Mouse (Mus musculus) midbrain, embryonic 14.5 days (tissue): ENCODE measurements around the gene Stim2. TPM values are rescaled to one million over a fixed set of nuclear protein-coding genes. Genes with fewer than 3 reads are reported as not detected.

Experiments used
- ATAC-seq: fragments of 200-750 bp; cut with Nextera tagmentation; 2 replicates; pipeline ENCODE4 v1.8.0; 2017; ENCODE audit warnings: moderate number of reproducible peaks, moderate library complexity; ENCODE audit not compliant: low FRiP score, low TSS enrichment
- DNase-seq: peaks from one replicate; pipeline ENCODE4 v3.0.0-alpha.2; 2015
- H3K27ac ChIP-seq: fragments of 300-500 bp; sonication (generic); replicated peaks from 2 replicates; pipeline ENCODE4 v1.5.1; 2014; ENCODE audit warnings: mild to moderate bottlenecking, low read depth, low read length, moderate library complexity
- H3K27me3 ChIP-seq: fragments of 300-500 bp; sonication (generic); 2 replicates; pipeline ENCODE4 v1.6.1; 2014; ENCODE audit warnings: low read length, control low read depth, mixed read lengths; ENCODE audit not compliant: control insufficient read depth, insufficient read depth
- H3K36me3 ChIP-seq: fragments of 300-500 bp; sonication (generic); 2 replicates; pipeline ENCODE4 v1.6.1; 2014; ENCODE audit warnings: low read length, control low read depth; ENCODE audit not compliant: control insufficient read depth, insufficient read depth
- H3K4me1 ChIP-seq: fragments of 300-500 bp; sonication (generic); 2 replicates; pipeline ENCODE4 v1.6.1; 2014; ENCODE audit warnings: mild to moderate bottlenecking, antibody characterized with exemption, low read length, control low read depth; ENCODE audit not compliant: control insufficient read depth, insufficient read depth
- H3K4me2 ChIP-seq: fragments of 300-500 bp; sonication (generic); 2 replicates; pipeline ENCODE4 v1.6.1; 2014; ENCODE audit warnings: mild to moderate bottlenecking, low read length, moderate library complexity
- H3K4me3 ChIP-seq: fragments of 300-500 bp; sonication (generic); replicated peaks from 2 replicates; pipeline ENCODE4 v1.5.1; 2014; ENCODE audit warnings: low read depth, low read length
- H3K9ac ChIP-seq: fragments of 300-500 bp; sonication (generic); replicated peaks from 2 replicates; pipeline ENCODE4 v1.6.1; 2014; ENCODE audit warnings: mild to moderate bottlenecking, low read length, moderate library complexity
- H3K9me3 ChIP-seq: fragments of 300-500 bp; sonication (generic); 2 replicates; pipeline ENCODE4 v1.6.1; 2016; ENCODE audit warnings: low read length, control low read depth, mixed read lengths; ENCODE audit not compliant: control insufficient read depth
- WGBS: fragments of 180-500 bp; shearing (Covaris S2); extraction: QIAGEN DNeasy Blood & Tissue Kit; methylation state at CpG from one replicate; pipeline ENCODE4 v1.1.7; 2014; 5-methylcytosine and 5-hydroxymethylcytosine counted together
- polyA plus RNA-seq: library from polyadenylated mRNA; unstranded; fragments of >200 nt; fragmentation: Nextera tagmentation; extraction: Ambion mirVana; gene quantifications from 2 replicates; pipeline ENCODE4 v1.2.1, GENCODE M21; 2014

The Stim2 gene
- polyA plus RNA-seq, 1 experiment from 2014 or later, result 35.1 TPM

- 2% methylated on average over 6 of the region's 6 CpGs for WGBS
- Histone ChIP-seq H3K9ac (no peak overlapping the region), H3K4me1 (peaks cover 18% of the 10 kb centered on the region), H3K4me2 (peak overlapping the region; percentile 16; the same call in 1 of the 2 replicates), H3K4me3 (no peak overlapping the region), H3K27ac (0 out of 2 replicates have a peak overlapping the region, but pooled peaks have one; percentile 21), H3K9me3 (no peaks in the 10 kb centered on the region), H3K36me3 (no peaks in the 10 kb centered on the region), H3K27me3 (no peaks in the 10 kb centered on the region)
- no peak for ATAC-seq
- DNase-seq, result peak; percentile 61
Measured at GRCm38 (mm10) chr5:54159156-54159793, 161.0 kb downstream of the Stim2 start.

GRCm38 (mm10) chr5:54160561-54160960, 162.3 kb downstream of the Stim2 start:
- Histone ChIP-seq H3K36me3 (no peaks in the 10 kb centered on the region), H3K27me3 (no peaks in the 10 kb centered on the region), H3K4me3 (no peak overlapping the region), H3K27ac (no peak overlapping the region), H3K9ac (no peak overlapping the region), H3K4me1 (peaks cover 12% of the 10 kb centered on the region), H3K9me3 (no peaks in the 10 kb centered on the region), H3K4me2 (no peak overlapping the region)
- ATAC-seq (no peak), DNase-seq (no peak)
- 90% methylated on average over 4 of the region's 4 CpGs for WGBS

GRCm38 (mm10) chr5:54163890-54164289, 165.6 kb downstream of the Stim2 start:
- DNase-seq (no peak), ATAC-seq (0 out of 2 replicates have a peak, but pooled peaks have one; percentile 34)
- 70% methylated on average over 4 of the region's 4 CpGs for WGBS

More at GRCm38 (mm10) chr5:54163890-54164289, 165.6 kb downstream of the Stim2 start:
- Histone ChIP-seq H3K4me1 (peaks cover 9% of the 10 kb centered on the region), H3K27ac (no peak overlapping the region), H3K4me3 (no peak overlapping the region), H3K27me3 (no peaks in the 10 kb centered on the region), H3K9me3 (no peaks in the 10 kb centered on the region), H3K4me2 (no peak overlapping the region), H3K36me3 (no peaks in the 10 kb centered on the region), H3K9ac (no peak overlapping the region)

Other genes with a start within 250 kb of the Stim2 start
- gene Tbc1d19, start 188.9 kb upstream of the Stim2 start, polyA plus RNA-seq, result 69.0 and 71.0 TPM in 2 replicates